Mouse (Mus musculus): Measurements from ENCODE around the gene Tlr2. TPM values are rescaled to one million over a fixed set of nuclear protein-coding genes. Genes with fewer than 3 reads are reported as not detected.

Gene Tlr2
- polyA plus RNA-seq, 1 experiment from 2014 or later: 2.2 TPM

Other genes starting within 250 kb of the Tlr2 start
- gene Sfrp2, start 75.4 kb downstream of the Tlr2 start, polyA plus RNA-seq (2015; fragmentation: Nextera tagmentation; extraction: Ambion mirVana): 56.2 and 58.9 TPM in 2 replicates
- 18.2 and 19.8 TPM in 2 replicates for gene Tmem131l, start 198.4 kb upstream of the Tlr2 start, polyA plus RNA-seq (2015; fragmentation: Nextera tagmentation; extraction: Ambion mirVana)

Measured in intestine, embryonic 16.5 days (tissue).